Mouse (Mus musculus) liver, adult (tissue): Measurements from ENCODE around the gene Cacna1i.

Source experiments
- GATA4 ChIP-seq: IDR thresholded peaks from 2 replicates; pipeline ENCODE4 v1.6.1; 2014; ENCODE audit warnings: mild to moderate bottlenecking, low read length; ENCODE audit not compliant: insufficient replicate concordance

The Cacna1i gene

GRCm38 (mm10) chr15:80259406-80260045 lies 27.5 kb upstream of the Cacna1i start:
- TF ChIP-seq GATA4, result no peak

GRCm38 (mm10) chr15:80260677-80261076 lies 26.4 kb upstream of the Cacna1i start:
- no peak for TF ChIP-seq GATA4

GRCm38 (mm10) chr15:80261100-80261499 lies 25.9 kb upstream of the Cacna1i start:
- no peak for TF ChIP-seq GATA4

- no peak; the same call in 1 of the 2 replicates for TF ChIP-seq GATA4
These were observed 23.1 kb upstream of the Cacna1i start, which contains the start of gene Rps19bp1 for GRCm38 (mm10) chr15:80263610-80264575. Gene Rps19bp1 (minus strand): TSS chr15:80264315.

- no peak for TF ChIP-seq GATA4
These were observed 20.8 kb upstream of the Cacna1i start for GRCm38 (mm10) chr15:80266281-80266680.

GRCm38 (mm10) chr15:80271858-80272396 lies 15.1 kb upstream of the Cacna1i start:
- TF ChIP-seq GATA4, result no peak

GRCm38 (mm10) chr15:80277107-80277506 lies 9.9 kb upstream of the Cacna1i start:
- no peak for TF ChIP-seq GATA4

- TF ChIP-seq GATA4, result no peak
These were observed 9.4 kb upstream of the Cacna1i start for GRCm38 (mm10) chr15:80277625-80278024.

- no peak for TF ChIP-seq GATA4
These were observed 8.8 kb upstream of the Cacna1i start for GRCm38 (mm10) chr15:80278121-80278759.

GRCm38 (mm10) chr15:80279053-80279452 lies 8.0 kb upstream of the Cacna1i start:
- TF ChIP-seq GATA4, result no peak

GRCm38 (mm10) chr15:80280646-80281045 lies 6.4 kb upstream of the Cacna1i start:
- TF ChIP-seq GATA4, result no peak

- TF ChIP-seq GATA4, result no peak
These were observed 998 bp downstream of the Cacna1i start for GRCm38 (mm10) chr15:80288036-80288435.

GRCm38 (mm10) chr15:80289436-80289835 lies 2.4 kb downstream of the Cacna1i start:
- no peak for TF ChIP-seq GATA4

GRCm38 (mm10) chr15:80297146-80297545 lies 10.1 kb downstream of the Cacna1i start:
- TF ChIP-seq GATA4, result no peak

GRCm38 (mm10) chr15:80303779-80304178 lies 16.7 kb downstream of the Cacna1i start:
- no peak for TF ChIP-seq GATA4
